Mouse (Mus musculus) gastrocnemius, postnatal 14 days (tissue): Measurements from ENCODE around the gene Fam3b. TPM values are rescaled to one million over a fixed set of nuclear protein-coding genes. Genes with fewer than 3 reads are reported as not detected.

Experiments
- DNase-seq: peaks from one replicate; pipeline ENCODE4 v3.0.0; 2021; ENCODE audit warnings: mixed read lengths
- intact Hi-C: fragments of 180-260 bp; cut with DNase I; formaldehyde crosslinking; loops from one replicate; pipeline ENCODE4 v1.15.1; 2025; ENCODE audit warnings: low total_unique reads
- total RNA-seq, 2 experiments: library from RNA; stranded (reverse); gene quantifications; 2 replicates each; pipeline ENCODE4 v1.2.3; 2021

Gene Fam3b
- total RNA-seq, 2 experiments from 2014 or later = not detected

DNA sequence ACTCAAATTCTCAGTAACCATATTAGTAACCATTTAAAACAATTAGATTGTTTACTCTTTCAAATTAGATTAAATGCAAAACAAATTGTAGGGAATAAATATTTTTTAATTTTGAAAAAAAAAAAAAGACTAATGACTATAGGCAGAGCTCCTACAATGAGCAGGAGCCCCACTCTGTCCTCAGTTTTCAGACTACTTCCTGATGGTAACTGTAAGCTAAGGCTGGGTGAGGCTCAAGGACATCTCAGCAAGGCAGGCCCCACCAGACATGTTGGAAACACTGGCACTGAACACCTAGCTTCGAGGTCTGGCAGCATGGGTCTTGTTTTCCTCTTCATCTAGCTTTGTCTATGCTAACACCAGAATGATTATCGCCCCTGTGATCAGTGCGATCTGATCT, 16.5 kb downstream of the Fam3b start:
- intact Hi-C loops = no loop called here
- no peak for DNase-seq

DNA sequence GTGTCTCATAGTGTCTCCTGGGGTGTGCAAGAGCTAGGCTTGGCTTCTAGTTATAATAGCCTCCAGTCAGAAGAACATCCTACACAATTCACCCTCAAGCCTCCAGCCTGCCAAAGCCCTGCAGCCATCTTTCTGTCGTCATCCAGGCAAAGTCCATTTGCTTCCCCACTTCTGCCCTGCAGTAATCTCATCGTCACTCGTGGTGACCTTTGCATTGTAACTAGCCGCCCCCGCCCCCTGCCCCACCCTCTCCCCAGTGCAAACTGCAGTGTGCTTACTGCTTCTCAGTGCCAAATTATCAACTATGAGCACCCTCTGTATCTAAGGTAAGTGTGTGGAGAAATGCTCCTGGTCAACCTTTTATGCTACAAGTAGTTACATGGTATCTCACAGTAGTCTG, 16.9 kb downstream of the Fam3b start:
- DNase-seq = no peak
- intact Hi-C loops = no loop called here

DNA sequence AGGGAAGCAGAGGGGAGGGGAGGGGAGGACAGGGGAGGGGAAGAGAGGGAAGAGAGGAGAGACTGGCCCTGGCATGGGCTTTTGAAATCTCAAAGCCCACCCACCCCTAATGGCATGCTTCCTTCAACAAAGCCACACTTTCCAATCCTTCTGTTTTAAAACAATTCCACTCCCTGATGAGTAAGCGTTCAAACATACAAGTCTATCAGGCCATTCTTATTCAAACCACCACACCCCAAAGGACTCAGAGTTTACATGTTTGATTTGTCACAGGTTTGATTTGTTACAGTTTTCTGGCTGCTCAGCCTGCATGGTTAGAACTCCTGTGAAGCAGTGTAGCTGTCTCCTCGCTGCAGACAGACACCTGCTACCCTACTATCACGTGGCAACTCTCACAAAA, 18.6 kb downstream of the Fam3b start:
- no peak for DNase-seq
- intact Hi-C loops = no loop called here

DNA sequence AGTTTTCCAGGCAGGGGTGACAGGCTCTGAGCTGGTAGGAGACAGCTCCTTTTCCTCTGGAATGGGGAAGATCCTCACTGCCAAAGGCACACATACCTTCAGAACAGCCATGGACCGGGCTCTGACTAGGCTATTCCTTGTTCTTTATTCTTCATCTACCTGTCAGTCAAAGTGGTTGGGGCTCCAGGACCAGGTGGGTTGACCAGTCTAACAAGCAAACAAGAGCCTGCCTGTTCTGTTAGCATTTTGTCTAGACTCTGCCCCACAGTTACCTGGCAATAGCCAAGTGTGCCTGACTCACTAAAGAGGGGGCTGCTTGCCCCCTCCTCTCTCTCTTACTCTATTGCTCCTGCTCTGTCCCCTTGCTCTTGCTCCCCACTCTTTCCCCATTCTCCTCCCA, 22.2 kb downstream of the Fam3b start:
- DNase-seq = no peak
- intact Hi-C loops = no loop called here

DNA sequence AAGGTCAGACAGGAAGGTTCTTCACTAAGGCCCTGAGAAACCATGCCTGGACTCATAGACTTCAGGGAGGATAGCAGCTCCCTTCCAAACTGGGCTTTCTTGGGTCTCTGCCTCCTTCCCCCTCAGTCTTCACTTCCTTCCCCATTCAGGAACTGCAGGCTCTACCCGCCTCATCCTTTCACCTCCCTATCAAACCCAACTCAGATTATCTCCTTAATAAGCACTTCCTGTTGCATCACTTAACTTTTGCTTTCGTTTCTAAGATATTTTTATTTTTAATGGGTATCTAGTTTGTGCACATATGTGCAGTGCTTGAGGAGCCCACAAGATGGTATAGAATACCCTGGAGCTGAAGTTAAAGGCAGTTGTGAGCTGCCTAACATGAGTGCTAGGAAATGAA, 36.0 kb downstream of the Fam3b start:
- no peak for DNase-seq

DNA sequence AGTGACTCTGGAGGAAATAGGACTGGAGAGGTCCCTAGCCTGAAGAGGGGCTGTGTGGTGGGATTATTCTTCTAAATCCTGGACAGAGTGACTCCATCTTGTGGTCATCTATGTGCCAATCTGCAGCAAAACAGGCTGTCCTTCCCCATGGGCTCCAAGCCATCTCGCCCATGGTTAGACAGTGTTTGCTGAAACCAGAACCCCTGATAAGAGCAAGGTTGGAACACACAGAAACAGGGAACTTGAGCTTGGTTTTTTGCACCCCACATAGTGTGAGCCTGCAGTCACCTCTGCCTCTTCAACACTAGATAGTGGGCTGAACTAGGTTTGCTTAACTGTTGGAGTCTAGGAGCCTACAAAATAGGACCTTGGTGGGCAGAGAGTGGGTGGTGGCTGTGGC, 38.1 kb downstream of the Fam3b start:
- DNase-seq = no peak
- intact Hi-C loops = no loop called here

More for the DNA sequence above, 36.0 kb downstream of the Fam3b start:
- intact Hi-C loops = no loop called here

DNA sequence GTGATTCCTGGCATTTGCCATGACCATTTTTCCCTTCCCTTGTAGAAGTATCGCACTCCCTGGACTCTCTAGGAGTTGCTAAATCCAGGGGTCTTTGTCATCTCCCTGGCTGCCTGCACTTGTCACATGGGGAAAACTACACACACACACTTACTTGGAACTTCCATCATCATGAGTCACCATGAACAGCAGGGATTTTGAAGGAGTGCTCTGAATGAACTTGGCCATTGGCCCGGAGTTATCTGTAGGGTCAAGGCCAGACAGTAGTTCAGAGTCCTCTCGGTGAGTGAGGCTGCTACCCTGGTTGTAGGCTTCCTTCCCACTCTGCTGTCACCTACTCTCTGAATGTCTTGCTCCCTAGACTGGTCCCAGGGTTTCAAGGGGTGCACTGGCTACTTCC, 39.0 kb downstream of the Fam3b start:
- DNase-seq = peak; percentile 48
- intact Hi-C loops = no loop called here

DNA sequence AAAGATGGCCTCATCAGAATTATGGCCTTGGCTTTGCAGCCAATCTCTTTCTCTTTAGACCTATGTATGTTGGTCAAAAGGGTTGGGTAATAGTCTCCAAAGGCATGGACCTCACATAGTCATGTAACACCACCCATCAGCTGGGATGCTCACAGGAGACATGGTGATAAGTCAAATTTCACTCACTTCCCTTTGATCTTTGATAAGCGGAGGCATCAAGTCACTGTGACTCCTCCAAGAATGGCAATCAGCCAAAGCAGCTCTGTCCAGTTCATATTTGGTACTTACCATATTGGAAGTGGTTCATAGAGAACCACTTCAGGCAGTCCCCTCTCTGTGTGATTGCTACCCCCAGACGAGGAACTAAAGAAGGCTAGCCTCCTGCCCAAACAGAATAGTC, 39.9 kb downstream of the Fam3b start:
- intact Hi-C loops = no loop called here
- DNase-seq = no peak

DNA sequence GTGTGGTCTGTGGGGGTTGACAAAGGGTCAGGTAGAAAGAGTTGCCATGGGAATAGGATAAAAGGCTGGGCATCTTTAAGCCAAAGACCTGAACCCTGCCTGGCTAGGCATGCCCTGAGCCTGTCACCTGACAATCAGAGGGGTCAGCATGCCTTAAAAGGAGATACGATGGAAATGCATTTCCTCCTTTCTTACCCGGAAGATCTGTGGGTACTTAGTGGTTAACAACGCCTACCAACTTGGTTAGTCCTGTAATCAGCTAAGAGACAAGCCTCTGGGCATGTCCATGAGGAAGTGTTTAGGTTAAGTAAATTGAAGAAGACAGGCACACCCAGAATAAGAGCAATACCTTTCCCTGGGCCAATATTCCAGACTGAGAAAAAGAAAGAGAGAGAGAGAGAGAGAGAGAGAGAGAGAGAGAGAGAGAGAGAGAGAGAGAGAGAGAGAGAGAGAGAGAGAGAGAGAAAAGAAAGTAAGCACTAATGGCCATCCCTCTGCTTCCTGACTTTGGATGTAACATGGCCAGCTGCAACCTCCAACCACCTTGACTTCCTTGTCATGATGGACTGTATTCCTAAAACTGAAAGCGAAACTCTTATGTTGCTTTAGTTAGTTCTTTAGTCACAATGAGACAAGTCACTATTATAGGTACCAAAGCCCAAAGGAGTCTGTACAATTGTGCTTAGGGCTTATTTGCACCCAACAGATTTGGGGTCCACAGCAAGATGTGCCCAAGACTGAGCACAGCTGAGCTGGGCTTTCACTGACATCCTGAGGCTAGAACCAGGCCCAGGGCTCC, 46.4 kb downstream of the Fam3b start:
- intact Hi-C loops = loop anchor here (10.0 kb wide), 1 partner anchor 153 kb away; no protein-coding TSS in a partner anchor

DNA sequence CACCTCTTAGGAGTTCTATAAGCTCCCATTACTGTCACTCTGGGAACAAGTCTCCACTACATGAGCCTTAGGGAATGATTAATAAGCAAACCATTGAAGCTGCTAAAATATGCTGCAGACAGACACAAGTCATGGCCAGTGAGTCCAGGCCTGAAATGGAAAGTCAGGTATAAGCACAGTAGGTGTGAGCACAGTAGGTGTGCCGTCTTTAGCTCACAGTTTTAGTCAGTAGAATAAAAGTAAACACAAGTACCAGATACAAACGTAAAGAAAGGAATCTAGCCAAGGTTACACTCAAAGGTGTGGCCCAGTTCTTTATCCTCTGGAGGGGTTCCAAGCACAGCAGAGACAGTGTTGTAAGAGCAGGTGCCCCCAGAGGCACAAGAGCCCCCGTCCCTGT, 47.1 kb downstream of the Fam3b start:
- DNase-seq = no peak
- intact Hi-C loops = loop anchor here (10.0 kb wide), 1 partner anchor 153 kb away; no protein-coding TSS in a partner anchor

More for the DNA sequence above, 46.4 kb downstream of the Fam3b start:
- DNase-seq = no peak

DNA sequence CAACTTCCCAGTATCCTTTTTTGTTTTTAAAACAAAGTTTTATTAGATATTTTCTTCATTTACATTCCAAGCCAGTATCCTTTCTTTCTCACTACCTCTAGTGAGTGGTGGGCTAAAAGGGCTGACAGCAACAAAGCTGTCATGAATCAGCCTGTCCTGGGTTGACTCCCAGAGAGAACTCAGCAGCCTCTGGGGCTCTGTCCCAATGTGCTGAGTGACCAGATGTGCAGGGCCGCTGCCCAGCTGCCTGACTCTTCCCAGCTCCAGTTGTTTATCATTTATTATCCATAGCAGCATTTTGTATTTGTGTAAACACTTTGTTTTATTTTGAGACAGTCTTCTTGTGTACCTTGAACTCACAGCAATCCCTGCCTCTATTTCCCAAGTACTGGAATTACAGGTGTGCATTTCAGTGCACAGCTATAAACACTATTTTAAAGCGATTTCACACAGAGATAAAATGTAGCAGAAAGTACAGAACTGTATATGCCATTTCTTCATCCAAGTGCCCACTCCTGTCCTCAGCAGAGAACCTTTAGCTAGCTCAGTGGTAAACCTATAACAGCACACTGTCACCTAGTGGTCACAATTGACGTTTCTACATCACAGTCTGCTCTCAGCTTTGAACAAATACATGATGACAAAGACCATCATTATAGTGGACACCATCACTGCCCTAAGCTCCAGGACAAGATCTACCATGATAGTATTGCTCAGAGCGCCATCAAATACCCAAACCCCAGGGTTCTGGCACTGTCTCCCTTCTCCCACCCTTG, 48.2 kb downstream of the Fam3b start:
- intact Hi-C loops = loop anchor here (10.0 kb wide), 1 partner anchor 152 kb away; no protein-coding TSS in a partner anchor
- peak; percentile 10 for DNase-seq

DNA sequence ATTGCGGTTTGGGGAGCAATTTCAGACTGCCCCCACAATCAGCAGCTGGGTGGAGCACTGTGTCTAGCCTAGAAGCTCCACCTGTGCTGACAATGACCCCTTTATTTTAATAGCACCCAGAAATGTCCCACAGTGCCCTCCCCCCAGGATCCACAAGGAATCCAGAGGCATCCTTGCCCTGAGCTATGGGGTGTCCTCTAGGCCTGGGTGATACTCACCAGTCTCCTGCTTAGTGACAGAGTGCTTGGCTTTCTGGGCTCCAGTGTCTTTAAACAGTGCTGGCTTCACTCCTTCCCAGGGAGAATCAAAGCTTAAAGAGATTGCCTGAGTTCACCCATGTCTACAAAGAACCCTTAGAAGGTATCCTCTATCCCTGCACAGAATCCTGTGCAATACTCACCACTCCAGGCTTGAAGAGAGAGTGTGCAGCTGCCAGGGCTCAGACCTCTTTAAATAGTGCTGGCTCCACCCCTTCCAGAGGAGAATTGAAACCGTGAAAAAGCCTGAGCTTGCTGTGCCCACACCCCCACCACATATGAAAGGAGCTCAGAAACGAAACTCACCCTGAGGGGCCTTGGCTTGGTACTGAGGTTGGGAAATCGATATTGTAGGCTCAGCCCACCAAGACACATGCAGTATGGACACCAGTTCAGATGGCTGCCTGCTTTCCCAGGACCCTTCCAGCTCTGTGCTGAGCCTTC, 52.0 kb downstream of the Fam3b start, which contains the start of gene Mx1:
Gene Mx1, minus strand, starts transcription at position 427 of the 701 bp plus-strand sequence.
- intact Hi-C loops = loop anchor here (10.0 kb wide), 1 partner anchor 148 kb away; no protein-coding TSS in a partner anchor
- no peak for DNase-seq

DNA sequence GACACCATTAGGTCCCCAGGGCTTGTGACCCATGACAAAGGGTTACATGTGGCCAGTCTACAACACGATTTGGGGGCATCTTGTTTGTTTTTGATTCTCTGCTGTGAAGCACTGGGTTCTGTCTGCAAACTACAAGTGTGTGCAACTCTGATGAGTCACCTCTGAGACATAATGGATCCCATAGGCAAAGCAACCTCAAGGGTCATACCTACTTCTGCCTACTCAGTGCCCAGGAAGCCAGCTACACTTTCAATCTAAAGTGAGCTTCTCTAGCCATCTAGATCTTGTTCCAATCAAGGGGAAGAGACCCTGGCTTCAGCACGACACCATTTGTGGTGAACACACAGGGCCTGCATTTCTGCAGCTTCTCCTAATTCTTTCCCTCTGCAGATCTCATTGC, 53.3 kb downstream of the Fam3b start:
- intact Hi-C loops = loop anchor here (10.0 kb wide), 1 partner anchor 146 kb away; no protein-coding TSS in a partner anchor
- no peak for DNase-seq

DNA sequence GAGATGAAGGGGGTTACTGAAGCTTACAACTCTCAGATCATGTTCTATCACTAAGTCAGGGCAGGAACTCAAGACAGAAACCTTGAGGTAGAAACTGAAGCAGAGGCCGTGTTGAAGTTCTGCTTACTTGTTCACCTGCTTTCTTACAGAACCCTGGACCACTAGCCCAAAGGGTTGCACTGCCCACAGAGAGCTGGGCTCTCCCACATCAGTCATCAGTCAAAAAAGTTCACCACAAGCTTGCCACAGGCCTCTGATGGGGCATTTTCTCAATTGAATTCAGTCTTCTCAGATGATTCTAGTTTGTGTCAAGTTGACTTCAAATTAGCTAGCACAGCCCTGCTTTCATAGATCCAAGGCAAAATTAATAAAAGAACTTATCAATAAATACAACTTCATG, 54.8 kb downstream of the Fam3b start:
- intact Hi-C loops = loop anchor here (10.0 kb wide), 1 partner anchor 145 kb away; no protein-coding TSS in a partner anchor

DNA sequence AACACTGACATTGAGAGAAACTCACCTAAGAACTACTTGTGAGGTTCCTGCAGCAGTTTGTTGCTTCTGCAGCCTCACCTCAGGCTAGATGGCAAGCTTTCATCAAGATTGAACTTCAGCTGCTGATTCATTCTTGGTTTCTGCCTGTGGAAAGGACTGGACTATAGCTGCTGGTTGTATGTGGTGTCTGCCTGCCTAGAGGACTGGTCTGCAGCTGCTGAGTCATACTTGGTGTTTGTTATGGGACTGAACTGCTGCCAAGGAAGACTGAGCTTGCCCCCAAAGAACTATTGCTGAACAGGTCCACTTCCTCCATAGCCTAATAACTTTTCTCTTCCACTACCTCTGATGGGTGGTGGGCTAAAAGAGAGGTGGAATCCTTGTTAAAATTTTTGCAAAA, 67.2 kb downstream of the Fam3b start:
- intact Hi-C loops = no loop called here

More for the DNA sequence above, 54.8 kb downstream of the Fam3b start:
- no peak for DNase-seq

DNA sequence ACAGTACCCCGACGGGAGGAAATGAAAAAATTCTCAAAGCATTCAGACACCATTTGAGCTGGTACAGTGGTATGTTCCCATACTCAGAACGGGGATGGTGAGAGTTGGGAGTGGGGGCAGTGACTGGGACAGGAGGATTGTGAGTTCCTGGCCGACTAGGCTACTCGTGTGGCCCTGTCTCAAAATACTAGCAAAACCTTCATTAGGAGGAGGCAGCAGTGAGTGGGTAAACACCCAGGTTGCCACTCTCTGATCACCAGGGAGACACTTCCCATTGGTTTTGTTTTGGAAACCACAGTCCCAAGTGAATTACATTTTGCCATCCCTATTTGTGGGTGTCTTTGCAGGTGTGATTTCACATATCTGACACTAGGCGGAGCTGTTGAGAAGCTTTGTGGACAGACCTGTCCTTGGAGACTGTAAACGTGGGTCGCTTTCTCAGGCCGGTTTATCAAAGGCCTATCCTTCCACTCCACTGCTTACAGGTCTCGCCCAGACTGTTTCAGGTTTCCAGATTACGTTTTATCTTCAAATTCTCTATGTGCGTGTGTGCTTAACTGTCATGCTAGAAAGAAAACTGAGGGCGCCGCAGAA, 70.8 kb downstream of the Fam3b start:
- DNase-seq = no peak
- intact Hi-C loops = no loop called here

More for the DNA sequence above, 67.2 kb downstream of the Fam3b start:
- DNase-seq = no peak

DNA sequence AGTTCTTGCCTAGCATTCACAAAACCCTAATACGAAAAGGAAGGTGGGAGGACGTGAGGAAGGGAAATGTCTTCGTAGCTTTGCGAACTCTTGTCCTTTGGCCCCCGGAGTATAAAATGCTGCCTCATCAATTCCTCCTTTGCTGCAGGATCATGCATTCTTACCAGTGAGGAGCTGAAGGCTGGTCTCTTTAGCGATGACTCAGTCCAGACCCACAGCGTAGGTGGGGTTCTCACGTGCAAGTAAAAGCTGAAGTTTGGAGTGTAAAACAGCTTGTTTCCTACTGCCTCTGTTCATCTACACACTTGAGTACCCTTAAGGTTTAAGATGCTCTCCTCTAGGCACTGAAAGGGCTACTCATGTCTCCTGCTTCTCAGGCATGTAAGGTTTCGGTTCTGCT, 72.6 kb downstream of the Fam3b start:
- no peak for DNase-seq
- intact Hi-C loops = no loop called here

DNA sequence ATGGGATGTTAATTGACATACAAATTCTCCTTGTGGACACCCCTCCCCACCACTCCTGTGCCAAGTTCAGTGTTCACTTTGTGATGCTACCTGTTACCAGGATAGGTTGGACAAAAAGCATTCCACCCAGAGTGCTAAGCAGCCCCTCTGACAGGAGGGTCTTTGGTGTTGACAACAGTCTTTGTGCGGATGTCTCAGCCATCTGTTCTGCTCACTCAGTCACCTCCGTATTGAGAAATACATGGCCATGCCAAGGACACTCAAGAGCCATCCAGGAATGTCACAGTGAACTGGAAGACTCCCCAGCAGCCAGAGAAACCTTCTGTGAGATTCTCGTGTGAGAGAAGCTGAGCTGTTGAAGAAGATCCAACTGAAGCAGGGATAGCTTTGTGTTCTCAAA, 76.4 kb downstream of the Fam3b start:
- intact Hi-C loops = no loop called here
- DNase-seq = no peak

DNA sequence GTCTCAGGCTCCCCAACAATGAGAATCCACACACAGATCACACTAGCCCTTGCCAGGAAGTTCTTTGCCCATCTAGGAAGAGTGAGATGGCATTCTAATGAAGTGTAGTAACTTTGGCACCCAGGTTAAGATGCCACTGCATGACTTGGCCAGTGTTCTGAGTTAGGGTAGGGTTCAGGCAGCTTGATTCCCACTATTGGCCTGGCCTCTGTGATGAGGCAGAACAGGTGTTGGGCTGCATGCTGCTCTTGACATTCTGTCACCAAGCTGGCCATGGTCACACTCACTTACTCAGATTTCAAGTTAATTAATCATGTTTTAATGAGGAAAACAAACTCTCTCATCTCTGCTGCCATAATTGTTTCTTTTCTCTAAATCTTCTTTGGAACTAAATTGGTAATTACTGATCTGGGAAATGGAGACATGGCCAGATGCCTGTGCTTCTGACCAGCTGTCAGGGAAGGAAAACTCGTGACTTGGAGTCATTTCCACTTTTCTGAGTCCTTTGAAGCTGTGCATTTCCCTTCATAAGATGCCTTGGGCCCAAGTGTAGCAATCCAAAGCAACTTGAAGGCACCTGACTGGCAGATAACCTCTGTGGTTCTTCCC, 77.1 kb downstream of the Fam3b start:
- intact Hi-C loops = no loop called here
- peak; percentile 52 for DNase-seq
